Mouse (Mus musculus): ENCODE measurements around the gene Fam78a.

Fam78a gene

GRCm38 (mm10) chr2:32103557-32103956 is 18.9 kb upstream of the Fam78a start:
- intact Hi-C loops (cut with DNase I): no loop called here

GRCm38 (mm10) chr2:32102944-32103343 is 18.3 kb upstream of the Fam78a start:
- intact Hi-C loops (cut with DNase I): no loop called here

DNA sequence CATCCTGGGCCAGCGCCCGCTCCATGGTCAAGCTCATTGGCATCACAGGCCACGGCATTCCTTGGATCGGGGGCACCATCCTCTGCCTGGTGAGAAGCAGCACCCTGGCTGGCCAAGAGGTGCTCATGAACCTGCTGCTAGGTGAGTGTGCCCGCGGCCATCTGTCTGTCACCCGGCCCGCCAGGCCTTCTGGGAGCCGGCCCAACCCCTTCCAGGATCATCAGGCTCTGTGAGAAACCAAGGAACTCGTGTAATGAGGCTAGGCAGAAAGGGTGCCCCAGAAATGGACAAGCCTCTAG is 11.4 kb upstream of the Fam78a start:
- intact Hi-C loops (cut with DNase I): no loop called here

DNA sequence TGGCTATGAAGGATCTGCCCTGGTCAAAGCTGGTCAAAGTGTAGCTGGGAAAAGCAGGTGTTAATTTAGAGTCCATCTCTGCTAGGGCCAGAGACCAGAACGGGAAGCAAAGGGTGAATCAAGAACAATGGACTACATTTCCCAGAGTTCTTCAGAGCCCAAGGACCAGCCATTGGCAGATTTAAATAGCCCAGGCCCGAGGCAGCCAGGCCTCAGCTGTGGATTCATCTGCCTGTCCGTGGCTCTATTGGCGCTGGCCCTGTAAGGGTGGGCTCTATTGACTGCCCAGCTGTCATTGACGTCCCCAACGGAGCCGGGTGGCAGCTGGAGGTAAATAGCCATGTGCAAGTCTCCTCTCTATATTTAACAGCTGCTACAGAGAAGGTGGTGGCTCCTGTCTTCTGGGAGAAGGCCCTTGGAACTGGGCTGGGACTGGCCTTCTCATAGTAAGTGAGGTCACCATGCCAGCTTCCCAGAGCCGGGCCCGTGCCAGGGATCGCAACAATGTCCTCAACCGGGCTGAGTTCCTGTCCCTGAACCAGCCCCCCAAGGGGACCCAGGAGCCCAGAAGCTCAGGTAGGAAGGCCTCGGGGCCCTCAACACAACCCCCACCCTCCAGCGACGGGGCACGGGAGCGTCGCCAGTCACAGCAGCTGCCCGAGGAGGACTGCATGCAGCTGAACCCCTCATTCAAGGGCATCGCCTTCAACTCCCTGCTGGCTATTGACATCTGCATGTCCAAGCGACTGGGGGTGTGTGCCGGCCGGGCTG is 10.9 kb upstream of the Fam78a start, which contains the start of gene Plpp7:
Gene Plpp7, plus strand, starts transcription at position 178 of the 771 bp plus-strand sequence.
- intact Hi-C loops (cut with DNase I): no loop called here

- intact Hi-C loops (cut with DNase I): no loop called here
These were observed 9.5 kb upstream of the Fam78a start for GRCm38 (mm10) chr2:32094001-32094707.

DNA sequence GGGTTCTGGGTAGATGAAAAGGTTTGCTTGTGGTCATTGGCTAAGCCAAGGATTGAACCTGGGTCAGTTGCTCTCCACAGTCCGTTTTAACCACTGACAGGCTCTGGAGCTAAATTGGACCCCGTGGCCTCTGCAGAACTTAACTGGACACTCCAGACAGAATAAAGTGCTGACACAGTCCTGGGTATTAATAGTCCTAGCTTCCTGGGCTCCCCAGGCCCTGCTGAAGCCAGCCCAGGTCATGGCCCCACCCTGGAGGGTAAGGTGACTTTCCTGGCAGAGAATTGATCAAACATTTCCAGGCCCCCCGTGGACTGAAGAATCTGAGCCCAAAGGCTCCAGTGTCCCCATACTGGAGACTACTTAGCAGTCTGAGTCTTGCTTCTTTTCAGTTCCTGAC is 7.3 kb upstream of the Fam78a start:
- intact Hi-C loops (cut with DNase I): no loop called here

- intact Hi-C loops (cut with DNase I): no loop called here
These were observed 5.5 kb upstream of the Fam78a start for GRCm38 (mm10) chr2:32090145-32090544.

DNA sequence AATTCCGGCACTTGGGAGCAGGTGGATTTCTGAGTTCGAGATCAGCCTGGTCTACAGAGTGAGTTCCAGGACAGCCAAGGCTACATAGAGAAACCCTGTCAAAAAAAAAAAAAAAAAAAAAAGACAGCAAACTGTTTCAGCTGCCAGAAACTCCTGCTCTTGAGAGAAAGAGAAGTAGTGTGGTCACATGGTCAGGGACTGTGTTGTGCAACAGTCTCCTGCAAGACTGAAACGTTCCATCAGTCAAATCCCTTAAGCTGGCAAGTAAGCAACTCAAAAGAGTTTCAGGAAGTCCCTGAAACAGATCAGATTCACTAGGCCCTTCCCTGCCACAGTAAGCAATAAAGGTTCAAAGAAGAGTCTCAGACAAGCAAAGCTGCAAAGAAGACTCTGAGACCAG is 4.9 kb upstream of the Fam78a start:
- intact Hi-C loops (cut with DNase I): no loop called here

GRCm38 (mm10) chr2:32088372-32088981 is 3.8 kb upstream of the Fam78a start:
- intact Hi-C loops (cut with DNase I): no loop called here

DNA sequence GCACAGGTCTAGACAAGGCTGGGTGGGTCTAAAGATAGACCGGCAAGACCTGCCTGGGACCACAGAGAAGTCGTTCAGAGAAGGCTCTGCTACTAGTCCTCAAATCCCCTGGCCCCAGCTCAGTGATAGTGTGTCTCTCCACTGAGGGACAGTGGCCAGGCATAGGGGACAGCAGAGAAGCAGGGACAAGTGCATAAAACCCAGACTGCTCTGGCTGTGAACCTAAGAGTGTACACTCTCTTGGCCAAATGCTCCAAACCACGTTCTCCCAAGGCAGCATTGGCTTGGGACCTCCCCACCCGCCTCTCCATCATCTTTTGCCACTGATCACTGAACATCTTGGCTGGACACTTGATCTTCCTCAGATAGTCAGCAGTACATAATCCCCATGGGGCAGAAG is 2.9 kb upstream of the Fam78a start:
- intact Hi-C loops (cut with DNase I): no loop called here

- intact Hi-C loops (cut with DNase I): no loop called here
These were observed 574 bp upstream of the Fam78a start for GRCm38 (mm10) chr2:32085231-32085630.

GRCm38 (mm10) chr2:32084872-32085199 is 179 bp upstream of the Fam78a start:
- intact Hi-C loops (cut with DNase I): no loop called here

DNA sequence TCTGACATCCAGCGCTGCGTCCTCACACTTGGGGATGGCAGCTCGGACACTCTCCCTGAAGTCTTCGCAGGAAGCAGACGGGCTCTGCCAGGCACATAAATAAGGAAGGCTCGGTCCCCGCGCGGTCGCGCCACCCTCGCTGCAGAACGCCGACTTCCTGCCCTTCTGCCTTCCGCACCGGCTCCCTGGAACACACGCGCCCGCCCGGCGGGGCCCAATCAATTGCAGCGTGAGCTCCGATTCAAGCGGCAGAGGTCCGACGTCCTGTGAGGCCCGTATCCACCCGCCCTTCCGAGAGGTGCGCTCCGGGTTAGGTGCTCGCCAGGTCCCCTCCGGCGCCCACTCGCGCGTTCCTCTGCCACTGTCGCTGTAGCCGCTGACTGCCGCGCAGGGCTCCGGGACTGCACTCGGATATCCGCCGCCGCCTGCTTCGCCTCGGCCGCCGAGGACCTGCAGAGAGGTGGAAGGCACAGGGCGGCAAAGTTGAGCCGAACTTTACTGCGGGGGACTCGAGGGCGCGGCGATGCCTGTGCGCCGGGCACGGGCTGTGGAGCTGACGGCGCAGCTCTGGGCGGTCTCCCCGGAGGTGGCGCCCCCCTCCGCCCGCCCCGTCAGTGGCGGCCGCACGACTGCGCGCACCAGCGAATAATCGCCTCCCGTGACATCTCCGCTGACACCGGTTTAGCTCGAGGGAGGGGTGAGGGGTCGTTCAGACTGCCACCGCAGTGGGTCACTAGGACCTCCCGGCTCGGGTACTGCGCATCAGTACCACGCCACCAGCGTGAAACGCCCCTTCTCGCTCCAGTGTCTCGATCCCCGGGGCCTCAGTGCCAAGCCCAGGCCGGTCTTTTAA is 1.3 kb downstream of the Fam78a start:
- intact Hi-C loops (cut with DNase I): no loop called here

GRCm38 (mm10) chr2:32082229-32082628 is 2.4 kb downstream of the Fam78a start:
- intact Hi-C loops (cut with DNase I): no loop called here

DNA sequence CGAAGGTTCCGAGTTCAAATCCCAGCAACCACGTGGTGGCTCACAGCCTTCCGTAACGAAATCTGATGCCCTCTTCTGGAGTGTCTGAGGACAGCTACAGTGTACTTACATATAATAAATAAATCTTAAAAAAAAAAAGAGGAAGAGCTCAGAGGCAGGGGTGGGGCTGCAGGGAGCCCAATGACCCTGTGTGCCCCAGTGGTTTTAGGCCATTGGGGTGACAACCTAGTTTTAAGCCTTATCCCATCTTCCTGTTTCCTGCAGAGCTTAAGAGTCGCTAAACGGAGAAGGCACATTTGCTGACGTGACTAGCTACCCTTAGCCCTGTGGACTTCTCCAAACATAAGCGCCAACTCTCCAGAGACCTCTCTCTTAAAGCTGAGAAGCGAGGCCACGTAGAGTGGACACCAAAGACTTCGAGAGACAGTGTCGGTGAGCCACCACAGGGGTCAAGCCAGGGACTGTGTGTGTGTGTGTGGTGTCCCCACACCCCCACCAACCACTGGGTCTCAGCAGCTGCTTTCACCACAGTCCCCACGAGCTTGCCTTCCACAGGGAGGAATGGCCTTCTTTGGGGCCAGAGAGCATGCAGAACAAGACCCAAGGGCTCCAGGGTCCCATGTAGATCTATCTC is 3.2 kb downstream of the Fam78a start:
- intact Hi-C loops (cut with DNase I): no loop called here

- intact Hi-C loops (cut with DNase I): no loop called here
These were observed 4.0 kb downstream of the Fam78a start for GRCm38 (mm10) chr2:32080681-32081080.

GRCm38 (mm10) chr2:32079191-32079725 is 5.4 kb downstream of the Fam78a start:
- intact Hi-C loops (cut with DNase I): no loop called here

- intact Hi-C loops (cut with DNase I): no loop called here
These were observed 6.1 kb downstream of the Fam78a start for GRCm38 (mm10) chr2:32078522-32078921.

- intact Hi-C loops (cut with DNase I): no loop called here
These were observed 6.9 kb downstream of the Fam78a start for GRCm38 (mm10) chr2:32077744-32078143.

GRCm38 (mm10) chr2:32075368-32075767 is 9.3 kb downstream of the Fam78a start:
- intact Hi-C loops (cut with DNase I): no loop called here

GRCm38 (mm10) chr2:32074404-32074803 is 10.3 kb downstream of the Fam78a start:
- intact Hi-C loops (cut with DNase I): no loop called here
